Mouse (Mus musculus) liver, adult 2 months (tissue): Measurements from ENCODE around the gene Ulk4. TPM values are rescaled to one million over a fixed set of nuclear protein-coding genes. Genes with fewer than 3 reads are reported as not detected.
"Not testable (repeated sequence)": the region's sequence is repeated elsewhere in the genome, so short reads cannot be mapped to it uniquely, and the experiment has no call there.

Source experiments
- DNase-seq: peaks from one replicate; pipeline ENCODE4 v3.0.0-alpha.2; 2011; ENCODE audit warnings: low read depth, low spot score; ENCODE audit errors: extremely low read depth
- H3K27ac ChIP-seq: fragments of 200-500 bp; replicated peaks from 2 replicates; pipeline ENCODE4 v1.5.1; 2012; ENCODE audit warnings: low read depth, mild to moderate bottlenecking, control low read depth, inconsistent platforms, low read length; ENCODE audit not compliant: insufficient read depth
- H3K27me3 ChIP-seq: fragments of 200-500 bp; 2 replicates; pipeline ENCODE4 v1.6.1; 2012; ENCODE audit warnings: mild to moderate bottlenecking, moderate library complexity, low read length, inconsistent platforms; ENCODE audit not compliant: control insufficient read depth, insufficient read depth
- H3K36me3 ChIP-seq: fragments of 200-500 bp; 2 replicates; pipeline ENCODE4 v1.6.1; 2012; ENCODE audit warnings: low read length, inconsistent platforms; ENCODE audit not compliant: control insufficient read depth, insufficient read depth
- H3K4me1 ChIP-seq: fragments of 200-500 bp; 2 replicates; pipeline ENCODE4 v1.6.1; 2011; ENCODE audit warnings: low read length; ENCODE audit not compliant: control insufficient read depth, insufficient read depth
- H3K4me3 ChIP-seq: fragments of 200-500 bp; 2 replicates; pipeline ENCODE4 v1.5.1; 2011; ENCODE audit warnings: low read depth, mild to moderate bottlenecking, control low read depth, low read length, moderate library complexity; ENCODE audit not compliant: insufficient read depth
- H3K79me2 ChIP-seq: fragments of 200-500 bp; 2 replicates; pipeline ENCODE4 v1.6.1; 2012; ENCODE audit warnings: inconsistent platforms, mild to moderate bottlenecking, low read length, moderate library complexity; ENCODE audit not compliant: control insufficient read depth, insufficient read depth
- H3K9ac ChIP-seq: fragments of 200-500 bp; 2 replicates; pipeline ENCODE4 v1.6.1; 2012; ENCODE audit warnings: low read depth, mild to moderate bottlenecking, control low read depth, inconsistent platforms, low read length
- CTCF ChIP-seq: fragments of 200-500 bp; IDR thresholded peaks from 2 replicates; pipeline ENCODE4 v1.5.1; 2011; ENCODE audit warnings: low read depth, low read length, control low read depth
- POLR2A ChIP-seq: fragments of 200-500 bp; IDR thresholded peaks from 2 replicates; pipeline ENCODE4 v1.6.1; 2011; ENCODE audit warnings: low read length, control low read depth; ENCODE audit not compliant: insufficient read depth; ENCODE audit errors: extremely low read depth
- WGBS: fragments of 180-500 bp; shearing (Covaris S2); methylation state at CpG from one replicate; pipeline ENCODE4 v1.1.7; 2018; 5-methylcytosine and 5-hydroxymethylcytosine counted together
- polyA plus RNA-seq: library from polyadenylated mRNA; depleted of rRNA; stranded (reverse); fragments of >200 nt; gene quantifications from 2 replicates; pipeline ENCODE4 v1.2.3, GENCODE M21; 2012
- total RNA-seq: library from RNA; depleted of rRNA; stranded (reverse); fragments of >200 nt; gene quantifications from 2 replicates; pipeline ENCODE4 v1.2.3, GENCODE M21; 2014

Ulk4 gene
- total and polyA plus RNA-seq, 2 experiments = under 0.01 to 0.24 TPM

GRCm38 (mm10) chr9:120926939-120927606 is 349.9 kb downstream of the Ulk4 start:
- no peaks in the 10 kb centered on the region for H3K79me2 ChIP-seq
- H3K4me3 ChIP-seq = peak overlapping the region; percentile 14; the same call in 1 of the 2 replicates
- WGBS = 14% methylated on average over 9 of the region's 9 CpGs
- peak overlapping the region; percentile 52; the same call in 1 of the 2 replicates for H3K9ac ChIP-seq
- DNase-seq = peak; percentile 65
- no peaks in the 10 kb centered on the region; the same call in 1 of the 2 replicates for H3K4me1 ChIP-seq
- TF ChIP-seq CTCF = no peak
- TF ChIP-seq POLR2A = no peak
- peak overlapping the region; percentile 34; the same call in 1 of the 2 replicates for H3K27ac ChIP-seq
- H3K36me3 ChIP-seq = no peaks in the 10 kb centered on the region
- H3K27me3 ChIP-seq = no peaks in the 10 kb centered on the region

GRCm38 (mm10) chr9:120926126-120926525 is 350.9 kb downstream of the Ulk4 start:
- no peaks in the 10 kb centered on the region for H3K36me3 ChIP-seq
- H3K4me1 ChIP-seq = no peaks in the 10 kb centered on the region; the same call in 1 of the 2 replicates
- H3K79me2 ChIP-seq = no peaks in the 10 kb centered on the region
- 33% methylated on average over 1 of the region's 1 CpGs for WGBS
- no peak for TF ChIP-seq CTCF
- TF ChIP-seq POLR2A = no peak
- no peaks in the 10 kb centered on the region for H3K27me3 ChIP-seq
- no peak overlapping the region for H3K9ac ChIP-seq
- H3K27ac ChIP-seq = no peak overlapping the region
- DNase-seq = no peak
- no peak overlapping the region for H3K4me3 ChIP-seq

GRCm38 (mm10) chr9:120919130-120919529 is 357.9 kb downstream of the Ulk4 start:
- WGBS = 91% methylated on average over 5 of the region's 5 CpGs
- Histone ChIP-seq H3K36me3 (no peaks in the 10 kb centered on the region), H3K79me2 (no peaks in the 10 kb centered on the region), H3K9ac (no peak overlapping the region), H3K27me3 (no peaks in the 10 kb centered on the region), H3K4me1 (no peaks in the 10 kb centered on the region), H3K27ac (no peak overlapping the region), H3K4me3 (no peak overlapping the region)
- TF ChIP-seq CTCF (no peak), POLR2A (no peak)
- no peak for DNase-seq

GRCm38 (mm10) chr9:120918642-120919041 is 358.4 kb downstream of the Ulk4 start:
- 27% methylated on average over 6 of the region's 6 CpGs for WGBS
- Histone ChIP-seq H3K9ac (no peak overlapping the region), H3K4me1 (no peaks in the 10 kb centered on the region), H3K79me2 (no peaks in the 10 kb centered on the region), H3K36me3 (no peaks in the 10 kb centered on the region), H3K4me3 (no peak overlapping the region), H3K27ac (no peak overlapping the region), H3K27me3 (no peaks in the 10 kb centered on the region)
- TF ChIP-seq POLR2A = no peak
- no peak for TF ChIP-seq CTCF
- no peak for DNase-seq

- DNase-seq = no peak
- no peaks in the 10 kb centered on the region for H3K27me3 ChIP-seq
- TF ChIP-seq CTCF = no peak
- TF ChIP-seq POLR2A = no peak
- 81% methylated on average over 5 of the region's 5 CpGs for WGBS
- no peak overlapping the region for H3K4me3 ChIP-seq
- H3K4me1 ChIP-seq = no peaks in the 10 kb centered on the region
- H3K9ac ChIP-seq = no peak overlapping the region
- H3K36me3 ChIP-seq = no peaks in the 10 kb centered on the region
- H3K27ac ChIP-seq = no peak overlapping the region
- no peaks in the 10 kb centered on the region for H3K79me2 ChIP-seq
These were observed 358.8 kb downstream of the Ulk4 start for GRCm38 (mm10) chr9:120918211-120918610.

- H3K36me3 ChIP-seq, H3K79me2 ChIP-seq, H3K4me3 ChIP-seq, H3K4me1 ChIP-seq, DNase-seq, H3K9ac ChIP-seq, H3K27me3 ChIP-seq, H3K27ac ChIP-seq: not testable (repeated sequence)
- 93% methylated on average over 2 of the region's 2 CpGs for WGBS
These were observed 359.4 kb downstream of the Ulk4 start for GRCm38 (mm10) chr9:120917619-120918018.
